22 mouse cellular contexts compared by ENCODE assay signal in the genomic region with DNA sequence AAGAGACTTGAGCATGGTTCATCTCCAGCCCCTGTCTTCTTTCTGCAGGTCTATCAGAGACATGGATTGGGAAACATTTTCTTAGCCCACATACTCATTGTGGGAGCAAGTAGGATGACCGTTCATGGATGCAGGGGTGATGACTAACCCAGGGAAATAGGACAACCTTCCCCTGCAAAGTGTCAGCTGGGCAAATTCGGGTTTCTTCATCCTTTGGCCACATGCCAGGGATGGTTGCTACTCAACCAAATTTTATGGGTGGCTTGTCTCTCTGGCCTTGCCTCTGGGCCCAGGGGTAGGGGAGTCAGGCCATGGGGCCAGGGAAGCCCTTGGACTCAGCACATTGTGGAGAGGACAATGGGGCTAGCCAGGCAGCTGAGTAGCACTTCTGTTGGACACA. TPM values are rescaled to one million over a fixed set of nuclear protein-coding genes. Genes with fewer than 3 reads are reported as not detected.
DNase-seq lines count a peak whose midpoint lies in the region; ATAC-seq and TF ChIP-seq lines count a peak whose summit lies in the region.
"Had no signal": no experiment of that assay in that cellular context is flagged by ENCODE, and none has a peak within 500 bp of the region (broad histone marks: within the 10 kb centered on the region; RNA-seq: fewer than 3 reads in every experiment).

No protein-coding gene starts in this region.

- no peak overlapping the region for H3K4me2 ChIP-seq in hindbrain, postnatal 0 days (ENCODE audit: low read depth, low read length)
- no peak overlapping the region for H3K4me2 ChIP-seq in hindbrain, embryonic 11.5 days (replicated peaks; ENCODE audit: low read depth, low read length)
- H3K4me2 ChIP-seq: hindbrain, embryonic 14.5 days; lung, embryonic 14.5 days; midbrain, embryonic 15.5 days; neural tube, embryonic 12.5 days; stomach, embryonic 15.5 days had no signal

- no peak overlapping the region for H3K4me3 ChIP-seq in hindbrain, postnatal 0 days (ENCODE audit: low read length)
- no peak overlapping the region for H3K4me3 ChIP-seq in hindbrain, embryonic 11.5 days (ENCODE audit: low read depth, low read length)
- H3K4me3 ChIP-seq in kidney, adult 2 months (ENCODE audit: insufficient read depth, low read depth, low read length): no peak overlapping the region
- H3K4me3 ChIP-seq: midbrain, embryonic 15.5 days; neural tube, embryonic 12.5 days; stomach, embryonic 15.5 days had no signal

- no peaks in the 10 kb centered on the region for H3K36me3 ChIP-seq in hindbrain, postnatal 0 days (ENCODE audit: insufficient read depth, low read length)
- no peaks in the 10 kb centered on the region for H3K36me3 ChIP-seq in hindbrain, embryonic 11.5 days (ENCODE audit: control insufficient read depth, insufficient read depth, low read length)
- no peaks in the 10 kb centered on the region for H3K36me3 ChIP-seq in kidney, adult 2 months (ENCODE audit: control insufficient read depth, insufficient read depth, low read length)
- H3K36me3 ChIP-seq: midbrain, embryonic 15.5 days; neural tube, embryonic 12.5 days; stomach, embryonic 15.5 days had no signal

- WGBS in hindbrain, postnatal 0 days: 41% methylated on average over 2 of the region's 2 CpGs
- 50% methylated on average over 2 of the region's 2 CpGs for WGBS in hindbrain, embryonic 11.5 days
- 62% methylated on average over 2 of the region's 2 CpGs for WGBS in kidney, adult 2 months

- DNase-seq in cerebellum, adult 18-20 months: peak; percentile 7 to 18
- no peak for DNase-seq in cerebellum, adult 11 months
- DNase-seq in hindbrain, postnatal 0 days (ENCODE audit: low spot score): peak; percentile 24
- DNase-seq in hindbrain, embryonic 11.5 days (ENCODE audit: low spot score): no peak
- DNase-seq in adrenal gland, adult (ENCODE audit: inconsistent age in 2 of 2, low spot score in 1 of 2): peak; percentile 76 to 94
- DNase-seq in left cerebral cortex, adult 11 months (ENCODE audit: low spot score): no peak
- DNase-seq in kidney, adult 2 months: no peak
- DNase-seq: gastrocnemius, postnatal 14 days; kidney, postnatal 36 days; liver; lung, embryonic 14.5 days had no signal

- H3K27me3 ChIP-seq in hindbrain, postnatal 0 days (ENCODE audit: insufficient read depth, low read length): no peaks in the 10 kb centered on the region
- H3K27me3 ChIP-seq in hindbrain, embryonic 11.5 days (ENCODE audit: control insufficient read depth, insufficient read depth, low read length): no peaks in the 10 kb centered on the region
- H3K27me3 ChIP-seq in kidney, adult 2 months (replicated peaks; ENCODE audit: control insufficient read depth, insufficient read depth, low read length): no peaks in the 10 kb centered on the region
- H3K27me3 ChIP-seq: midbrain, embryonic 15.5 days; neural tube, embryonic 12.5 days; stomach, embryonic 15.5 days had no signal

- H3K4me1 ChIP-seq in hindbrain, postnatal 0 days (ENCODE audit: insufficient read depth, low read length): no peaks in the 10 kb centered on the region
- H3K4me1 ChIP-seq in hindbrain, embryonic 11.5 days (replicated peaks; ENCODE audit: control insufficient read depth, insufficient read depth, low read length): no peaks in the 10 kb centered on the region
- H3K4me1 ChIP-seq in kidney, adult 2 months (ENCODE audit: control insufficient read depth, insufficient read depth, low read length): no peaks in the 10 kb centered on the region
- H3K4me1 ChIP-seq: midbrain, embryonic 15.5 days; stomach, embryonic 15.5 days had no signal

- TF ChIP-seq CTCF in hindbrain, postnatal 0 days (IDR thresholded peaks at IDR 0.05; ENCODE audit: low read depth): no peak
- TF ChIP-seq CTCF in kidney, adult 2 months (conservative IDR thresholded peaks at IDR 0.05; ENCODE audit: insufficient read depth, insufficient read length, low read depth, low read length): no peak

- ATAC-seq in hindbrain, postnatal 0 days: no peak
- no peak for ATAC-seq in hindbrain, embryonic 11.5 days (ENCODE audit: low FRiP score)
- ATAC-seq in granulocyte monocyte progenitor cell, adult 5-6 weeks (replicated peaks; ENCODE audit: poor library complexity, severe bottlenecking): peak; percentile 37; the same call in 1 of the 2 replicates
- ATAC-seq: intestine, postnatal 0 days; midbrain, embryonic 15.5 days had no signal

- H3K27ac ChIP-seq in hindbrain, postnatal 0 days: no peak overlapping the region
- no peak overlapping the region for H3K27ac ChIP-seq in hindbrain, embryonic 11.5 days (ENCODE audit: low read depth, low read length)
- no peak overlapping the region for H3K27ac ChIP-seq in kidney, adult 2 months (ENCODE audit: insufficient read depth, low read depth, low read length)
- H3K27ac ChIP-seq: hindbrain, embryonic 14.5 days; midbrain, embryonic 15.5 days; neural tube, embryonic 12.5 days; stomach, embryonic 15.5 days had no signal

- H3K9ac ChIP-seq in hindbrain, postnatal 0 days (replicated peaks; ENCODE audit: low read length): no peak overlapping the region
- no peak overlapping the region for H3K9ac ChIP-seq in hindbrain, embryonic 11.5 days (ENCODE audit: low read depth, low read length)
- H3K9ac ChIP-seq: hindbrain, embryonic 14.5 days; lung, embryonic 14.5 days; midbrain, embryonic 15.5 days; neural tube, embryonic 12.5 days; stomach, embryonic 15.5 days had no signal

- TF ChIP-seq POLR2A in kidney, adult 2 months (IDR thresholded peaks at IDR 0.05; ENCODE audit: low read depth, low read length): no peak

- H3K9me3 ChIP-seq in hindbrain, postnatal 0 days (ENCODE audit: low read length): no peaks in the 10 kb centered on the region
- H3K9me3 ChIP-seq in hindbrain, embryonic 11.5 days (ENCODE audit: control insufficient read depth, low read length): no peaks in the 10 kb centered on the region
- H3K9me3 ChIP-seq: midbrain, embryonic 15.5 days; neural tube, embryonic 12.5 days; stomach, embryonic 15.5 days had no signal

RNA-seq across cellular contexts. Expression of gene Cryba1, which starts 3.5 kb away (rescaled TPM):
- 1.5 TPM in 1 of 2 replicates, not detected in the other for total RNA-seq in hindbrain, postnatal 0 days (2014; rRNA removed)
- 0.49 and 0.51 TPM in 2 replicates for polyA plus RNA-seq in hindbrain, postnatal 0 days (2015; fragmentation: Nextera tagmentation; extraction: Ambion mirVana)
- 2.7 and 4.0 TPM in 2 replicates for polyA plus RNA-seq in hindbrain, embryonic 11.5 days (2014; fragmentation: Nextera tagmentation; extraction: Ambion mirVana)
- not detected in 2 replicates for total RNA-seq in granulocyte monocyte progenitor cell, adult 5-6 weeks (2014; fragmentation: Nextera tagmentation)
- not detected in 2 replicates for total RNA-seq in granulocyte monocyte progenitor cell, adult 5-6 weeks (2017)
- polyA plus RNA-seq in kidney, adult 2 months (2012; rRNA removed): not detected in 2 replicates
- total RNA-seq: gastrocnemius, postnatal 14 days; left cerebral cortex, postnatal 25 days; megakaryocyte progenitor cell, adult 5-6 weeks had no signal
- polyA plus RNA-seq: heart, embryonic 14.5 days; intestine, postnatal 0 days; lung, embryonic 14.5 days; small intestine, adult 2 months; stomach, embryonic 15.5 days had no signal

RNA-seq across cellular contexts. Expression of gene Myo18a, which starts 34.5 kb away (rescaled TPM):
- 64.6 and 68.8 TPM in 2 replicates for total RNA-seq in hindbrain, postnatal 0 days (2014; rRNA removed)
- 28.2 and 29.8 TPM in 2 replicates for polyA plus RNA-seq in hindbrain, postnatal 0 days (2015; fragmentation: Nextera tagmentation; extraction: Ambion mirVana)
- 22.7 and 29.2 TPM in 2 replicates for polyA plus RNA-seq in hindbrain, embryonic 11.5 days (2014; fragmentation: Nextera tagmentation; extraction: Ambion mirVana)
- 31.9 and 49.3 TPM in 2 replicates for total RNA-seq in granulocyte monocyte progenitor cell, adult 5-6 weeks (2014; fragmentation: Nextera tagmentation)
- 62.6 and 66.5 TPM in 2 replicates for total RNA-seq in granulocyte monocyte progenitor cell, adult 5-6 weeks (2017)
- polyA plus RNA-seq in kidney, adult 2 months (2012; rRNA removed): 92.0 and 93.1 TPM in 2 replicates

RNA-seq across cellular contexts. Expression of gene Nufip2, which starts 42.6 kb away (rescaled TPM):
- total RNA-seq in hindbrain, postnatal 0 days (2014; rRNA removed): 33.6 and 34.5 TPM in 2 replicates
- 3.8 and 4.3 TPM in 2 replicates for polyA plus RNA-seq in hindbrain, postnatal 0 days (2015; fragmentation: Nextera tagmentation; extraction: Ambion mirVana)
- 5.0 and 15.3 TPM in 2 replicates for polyA plus RNA-seq in hindbrain, embryonic 11.5 days (2014; fragmentation: Nextera tagmentation; extraction: Ambion mirVana)
- total RNA-seq in granulocyte monocyte progenitor cell, adult 5-6 weeks (2014; fragmentation: Nextera tagmentation): 60.5 and 62.3 TPM in 2 replicates
- total RNA-seq in granulocyte monocyte progenitor cell, adult 5-6 weeks (2017): 89.1 and 93.7 TPM in 2 replicates
- polyA plus RNA-seq in kidney, adult 2 months (2012; rRNA removed): 10.8 and 13.5 TPM in 2 replicates

RNA-seq across cellular contexts. Expression of gene Gm10277, which starts 59.0 kb away (rescaled TPM):
- not detected in 2 replicates for total RNA-seq in hindbrain, postnatal 0 days (2014; rRNA removed)
- 0.69 and 0.91 TPM in 2 replicates for polyA plus RNA-seq in hindbrain, postnatal 0 days (2015; fragmentation: Nextera tagmentation; extraction: Ambion mirVana)
- polyA plus RNA-seq in hindbrain, embryonic 11.5 days (2014; fragmentation: Nextera tagmentation; extraction: Ambion mirVana): 0.74 and 0.96 TPM in 2 replicates
- total RNA-seq in granulocyte monocyte progenitor cell, adult 5-6 weeks (2014; fragmentation: Nextera tagmentation): not detected in 2 replicates
- total RNA-seq in granulocyte monocyte progenitor cell, adult 5-6 weeks (2017): 1.0 TPM in 1 of 2 replicates, not detected in the other
- polyA plus RNA-seq in kidney, adult 2 months (2012; rRNA removed): 0.04 TPM in 1 of 2 replicates, not detected in the other
- total RNA-seq: gastrocnemius, postnatal 14 days; layer of hippocampus, postnatal 10 days; left cerebral cortex, postnatal 25 days; megakaryocyte progenitor cell, adult 5-6 weeks had no signal
- polyA plus RNA-seq: small intestine, adult 2 months had no signal

Comparison
In these comparisons a context has a peak if more than half of its experiments do, and no peak if none do; other contexts are left out.
1. DNase-seq: peak in cerebellum, adult 18-20 months (2 of 2), hindbrain, postnatal 0 days (single experiment) and adrenal gland, adult (2 of 2); none in cerebellum, adult 11 months (single experiment), hindbrain, embryonic 11.5 days (single experiment), left cerebral cortex, adult 11 months (single experiment) and kidney, adult 2 months (single experiment).